Mouse (Mus musculus) liver, postnatal 0 days (tissue): ENCODE measurements around the gene Parp4.

Experiments used
- CTCF ChIP-seq: sonication (generic); IDR thresholded peaks from 2 replicates; pipeline ENCODE4 v1.5.1; 2016; ENCODE audit warnings: antibody characterized with exemption, low read depth
- EP300 ChIP-seq: IDR thresholded peaks from 2 replicates; pipeline ENCODE4 v1.6.1; 2016; ENCODE audit warnings: antibody characterized with exemption, low read depth, mild to moderate bottlenecking

DNA sequence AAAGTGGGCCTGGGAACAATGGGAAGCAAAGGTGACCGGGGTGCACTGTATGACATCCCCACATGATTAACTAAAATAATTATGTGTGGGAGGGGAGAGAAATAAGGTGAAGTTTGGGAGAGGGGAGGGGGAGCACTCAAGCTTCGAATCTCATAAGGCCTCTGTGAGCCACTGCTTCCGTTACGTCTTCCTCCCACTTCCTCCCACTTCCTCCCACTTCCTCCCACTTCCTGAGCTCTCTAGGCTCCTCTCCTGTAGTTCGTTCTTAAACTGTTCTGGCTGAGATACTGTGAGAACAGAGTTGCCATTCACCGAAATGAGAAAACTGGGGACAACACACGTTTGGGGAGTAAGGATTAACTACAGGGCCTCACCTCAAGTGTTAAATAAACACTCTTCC is 7.9 kb upstream of the Parp4 start:
- TF ChIP-seq CTCF (no peak), EP300 (no peak)
